Mouse (Mus musculus) spleen, postnatal 4 days (tissue): ENCODE measurements at regions not wholly inside any gene's neighbourhood (a gene's known extent, or its start where the extent isn't known, plus 50 kb on each side); places are given as distances from the start of the nearest gene placed in this dataset.
A peak's percentile ranks its signal among the peaks of the same experiment; 100 is the strongest.

Experiments used
- DNase-seq, 2 experiments: peaks; one replicate each; pipeline ENCODE4 v3.0.0; 2022; ENCODE audit warnings: low spot score in 2 of 2

GRCm38 (mm10) chr10:97248522-97248921 is 230.9 kb upstream of the Dcn start:
- no peak for DNase-seq

- no peak for DNase-seq
These were observed 229.6 kb upstream of the Dcn start for GRCm38 (mm10) chr10:97249760-97250159.

DNA sequence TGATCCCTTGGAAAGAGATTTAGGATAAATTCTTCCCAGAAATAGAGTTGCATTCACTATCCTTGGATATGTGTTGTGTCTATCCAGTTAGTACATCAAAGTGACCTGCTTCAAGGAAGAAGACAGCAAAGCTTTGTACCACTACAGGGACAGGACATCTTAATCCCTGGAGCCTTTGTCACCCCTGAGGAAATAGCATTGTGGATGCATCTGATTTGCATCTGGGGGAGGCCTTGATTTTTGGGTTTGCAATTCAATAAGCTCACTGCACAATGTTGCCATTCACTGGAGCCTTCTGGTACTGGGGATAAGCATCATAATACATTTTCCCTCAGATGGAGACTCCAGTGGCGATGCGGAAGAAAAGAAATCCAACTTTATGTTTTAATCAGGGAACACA is 229.2 kb upstream of the Dcn start:
- DNase-seq, result no peak

DNA sequence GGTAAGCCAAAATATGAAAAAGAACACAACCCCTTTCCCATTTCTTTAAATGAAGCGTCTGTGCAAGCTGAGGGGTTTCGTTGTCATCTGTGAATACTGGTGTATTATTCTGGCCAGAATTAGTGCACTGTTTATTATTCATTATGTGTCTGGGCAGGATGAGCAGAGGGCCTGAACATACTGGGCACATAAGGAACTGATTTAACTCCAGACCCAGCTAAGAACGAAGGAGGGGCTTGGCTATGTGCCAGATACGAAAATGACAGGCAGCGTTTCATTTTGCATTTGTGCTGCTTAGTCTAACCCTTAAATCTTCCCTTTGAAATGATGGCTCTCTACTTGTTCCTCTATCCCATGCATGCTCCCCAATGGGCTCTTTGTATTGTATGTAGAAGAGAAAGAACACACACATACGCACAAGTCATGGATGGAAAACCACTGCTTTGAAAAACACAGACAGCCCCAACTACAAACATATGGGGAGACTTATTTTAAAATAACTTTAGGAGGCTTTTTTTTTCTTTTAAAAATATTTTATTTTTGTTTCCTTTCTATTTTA is 213.4 kb upstream of the Dcn start:
- DNase-seq, result no peak

DNA sequence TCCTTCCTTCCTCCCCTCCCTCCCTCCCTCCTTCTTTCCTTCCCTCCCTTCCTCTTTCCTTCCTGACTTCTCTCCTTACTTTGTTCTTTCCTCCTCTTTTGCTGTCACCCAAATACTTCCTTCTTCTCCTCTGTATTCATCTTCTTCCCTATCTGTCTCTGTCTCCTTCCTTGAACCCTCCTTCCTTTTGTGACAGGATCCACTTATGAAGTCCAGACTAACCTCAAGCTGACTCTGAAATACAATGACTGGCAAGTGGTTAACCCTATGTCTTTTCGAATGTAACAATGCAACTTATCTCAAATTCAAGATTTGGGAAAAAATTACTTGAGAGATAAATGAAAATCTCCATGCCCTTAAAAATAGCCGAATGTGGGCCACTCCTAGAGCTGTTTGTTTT is 197.0 kb upstream of the Dcn start:
- no peak for DNase-seq

- no peak for DNase-seq
These were observed 196.4 kb upstream of the Dcn start for GRCm38 (mm10) chr10:97282841-97283496.

GRCm38 (mm10) chr10:97304791-97305355 is 174.5 kb upstream of the Dcn start:
- DNase-seq, result no peak

DNA sequence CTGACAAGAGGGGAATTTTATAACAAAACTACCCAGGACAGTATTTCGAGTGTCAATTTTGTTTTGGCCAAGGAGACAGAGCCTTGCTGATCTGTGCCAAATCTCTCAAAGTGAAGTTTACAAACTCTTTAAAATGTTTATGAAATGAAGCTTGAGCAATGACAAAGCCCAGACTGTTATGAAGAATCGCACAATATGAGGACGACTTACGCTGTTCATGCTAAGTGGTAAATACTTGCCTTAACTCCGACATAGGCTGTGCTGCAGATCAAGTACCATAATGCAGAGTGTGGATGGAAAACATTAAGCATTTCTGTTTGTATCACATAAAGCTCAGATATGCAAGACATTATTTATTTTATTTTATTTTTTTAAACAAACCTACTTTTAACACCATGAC is 169.8 kb upstream of the Dcn start:
- no peak for DNase-seq

DNA sequence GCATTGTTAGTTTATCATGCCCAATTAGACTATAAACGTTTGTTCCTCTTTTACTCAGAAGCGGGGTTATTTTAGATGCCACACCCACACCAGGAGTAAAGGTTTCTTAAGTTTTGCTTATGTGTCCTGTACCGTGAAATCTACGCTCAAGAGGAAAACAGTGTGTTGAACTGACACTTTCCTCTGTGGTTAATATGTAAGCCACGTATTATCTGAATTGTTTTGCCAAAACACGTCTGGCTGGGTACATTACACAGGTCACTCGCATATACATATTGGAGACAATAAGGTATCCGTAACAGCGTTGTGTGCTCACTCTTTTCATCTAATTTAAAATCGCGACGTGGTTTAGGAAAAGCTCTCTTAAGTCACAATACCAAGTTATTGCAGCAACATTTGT is 166.9 kb upstream of the Dcn start:
- DNase-seq, result no peak

DNA sequence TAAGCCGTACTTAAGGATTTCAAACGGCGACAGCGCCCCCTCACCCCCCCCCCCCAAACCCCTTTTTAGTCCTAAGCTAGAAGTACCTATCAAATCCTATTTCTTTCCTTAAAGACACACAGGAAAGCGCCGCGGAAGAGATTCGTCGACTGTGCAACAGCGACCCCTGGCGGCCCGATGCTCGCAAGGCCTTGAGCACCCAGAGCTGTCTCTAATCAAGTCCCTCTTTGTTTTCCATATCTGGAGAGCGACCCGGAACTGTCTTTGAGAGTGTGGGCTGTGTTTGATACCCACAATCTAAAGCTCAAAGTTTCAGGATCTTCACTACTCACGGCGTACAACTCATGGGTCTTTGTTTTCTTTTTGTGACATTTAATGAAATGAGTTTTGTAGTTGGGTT is 166.4 kb upstream of the Dcn start:
- peak; percentile 85 to 96 for DNase-seq

DNA sequence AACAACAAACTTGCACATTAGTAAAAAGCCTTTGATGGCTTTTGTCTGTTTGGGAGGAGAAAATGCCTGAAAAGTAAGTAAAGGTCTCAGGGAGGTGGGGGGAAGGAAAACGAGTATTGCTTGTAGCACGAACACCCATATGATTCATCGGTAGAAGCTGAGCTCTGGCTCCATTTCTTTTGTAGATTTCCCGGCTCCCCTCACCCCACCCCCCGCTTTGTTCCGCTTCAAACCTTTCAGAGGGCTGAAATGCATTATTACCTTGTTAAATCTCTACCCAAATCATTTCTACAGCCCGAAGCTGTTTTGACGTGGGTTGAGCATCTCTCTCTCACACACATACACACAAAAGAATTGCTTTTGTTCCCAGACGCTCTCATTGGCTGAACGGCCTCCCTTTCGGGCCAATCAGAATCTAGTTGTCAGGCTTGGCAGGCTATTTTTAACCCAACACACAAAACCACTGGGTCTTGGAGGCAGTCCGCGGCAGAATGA is 166.0 kb upstream of the Dcn start:
- DNase-seq, result peak; percentile 72 to 75

DNA sequence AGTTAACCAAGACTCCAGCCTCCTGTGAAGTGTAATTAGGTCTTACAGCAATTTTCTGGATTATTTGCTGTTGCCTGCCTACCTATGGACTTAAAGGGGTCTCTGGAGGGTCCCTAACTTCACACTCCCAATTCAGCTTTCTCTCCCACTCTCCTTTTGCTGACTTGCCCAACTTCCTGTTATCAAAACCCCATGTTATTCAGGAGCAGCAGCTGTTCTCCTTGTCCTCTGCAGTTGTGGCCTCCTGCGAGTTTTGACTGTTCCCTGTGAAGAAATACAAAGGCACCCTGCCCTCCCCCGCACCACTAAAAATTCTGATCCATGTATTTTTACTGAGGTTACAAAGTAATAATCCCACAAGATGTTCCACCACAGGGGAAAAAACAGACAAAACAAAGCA is 146.8 kb upstream of the Dcn start:
- no peak for DNase-seq

DNA sequence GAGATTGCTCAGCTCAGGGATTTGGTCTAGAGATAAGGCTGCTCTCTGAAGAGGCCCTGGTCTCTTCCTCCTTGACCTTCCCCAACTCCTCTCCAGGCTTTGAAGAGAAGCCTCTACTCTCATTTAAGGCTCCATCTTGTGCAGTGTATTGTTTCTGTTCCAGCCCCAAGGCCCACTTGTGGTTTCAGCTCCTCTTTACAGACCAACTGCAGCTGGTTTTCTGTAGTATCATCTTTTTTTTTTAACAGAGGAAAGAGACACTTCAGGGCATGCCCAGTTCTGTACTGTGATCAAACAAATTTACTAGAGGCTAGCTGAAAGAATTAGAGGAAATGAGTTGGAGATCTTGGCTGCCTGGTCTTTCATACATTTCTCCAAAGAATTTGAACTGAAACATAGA is 145.4 kb upstream of the Dcn start:
- DNase-seq, result no peak

GRCm38 (mm10) chr10:97334606-97335150 is 144.7 kb upstream of the Dcn start:
- DNase-seq, result no peak

DNA sequence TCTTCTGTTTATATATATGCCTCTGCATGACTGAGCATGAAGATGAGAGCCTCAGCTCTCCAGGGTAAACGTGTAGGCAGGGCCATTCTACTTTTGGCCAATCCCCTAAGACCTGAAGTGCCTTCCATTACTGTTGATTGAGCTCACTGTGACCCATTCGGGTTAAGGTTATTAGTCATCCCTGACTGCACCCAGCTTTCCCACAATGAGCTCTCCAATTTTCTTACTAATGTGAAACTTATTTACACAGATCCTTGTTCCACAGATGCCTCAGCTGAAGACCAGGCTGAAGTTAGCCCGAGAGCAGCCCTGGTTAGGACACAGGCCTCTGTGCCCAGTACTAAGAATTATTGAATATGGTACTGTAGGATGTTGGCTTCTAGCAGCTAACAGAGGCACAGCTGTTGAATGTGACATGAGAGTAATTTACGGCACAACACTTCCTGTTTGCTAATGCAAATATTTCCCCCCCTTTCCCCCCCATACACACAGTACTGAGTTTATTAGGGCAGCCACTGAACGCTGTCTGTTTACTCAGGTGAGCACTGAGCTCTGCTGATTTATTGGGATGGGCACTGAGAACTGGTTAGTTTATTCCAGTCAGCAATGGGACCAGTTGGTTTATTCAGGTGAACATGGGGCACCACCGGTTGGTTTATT is 141.2 kb upstream of the Dcn start:
- no peak for DNase-seq

DNA sequence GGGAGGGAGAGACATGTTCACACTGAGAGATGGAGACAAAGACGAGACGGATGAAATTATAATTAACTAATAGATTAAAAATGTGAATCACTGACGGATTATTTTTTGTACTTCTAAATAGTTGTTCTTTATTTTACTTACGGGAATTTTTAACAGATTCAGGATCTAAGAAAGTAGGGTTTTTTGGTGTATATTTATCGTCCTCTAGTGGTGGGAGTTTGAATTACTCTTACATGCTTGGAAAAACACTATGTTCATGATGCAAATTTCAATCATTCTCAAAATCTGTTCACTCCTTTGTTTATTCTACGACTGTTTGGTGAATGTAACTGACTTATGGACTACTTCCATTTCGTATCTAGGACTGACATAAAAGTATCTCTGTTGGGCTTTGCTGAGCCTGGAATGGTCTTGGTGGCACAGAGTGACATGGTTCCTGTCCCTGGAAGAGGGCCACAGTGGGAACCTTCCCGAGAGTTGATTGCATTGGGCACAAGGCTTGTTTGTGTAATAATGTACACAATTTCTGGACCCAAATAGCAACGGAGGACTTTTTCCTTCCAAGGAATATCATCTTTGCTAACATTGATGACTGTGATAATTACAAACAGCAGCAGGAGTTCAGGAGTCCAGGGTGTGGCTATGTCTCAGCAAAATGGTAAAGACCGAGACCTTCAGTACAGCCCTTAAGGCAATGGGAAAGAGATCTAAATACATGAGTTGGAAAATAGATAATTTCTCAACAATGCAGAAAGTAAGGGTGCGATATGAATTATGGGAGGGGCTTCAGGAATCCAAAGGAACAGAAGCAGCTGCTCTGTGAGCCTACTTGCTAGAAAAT is 139.3 kb upstream of the Dcn start:
- no peak for DNase-seq

- DNase-seq, result peak; percentile 44 to 75
These were observed 134.1 kb upstream of the Dcn start for GRCm38 (mm10) chr10:97345347-97345746.

GRCm38 (mm10) chr10:97346949-97347348 is 132.5 kb upstream of the Dcn start:
- DNase-seq, result no peak

- DNase-seq, result no peak
These were observed 110.8 kb upstream of the Dcn start for GRCm38 (mm10) chr10:97368625-97369024.

- peak in 1 of 2 experiments; percentile 61 for DNase-seq
These were observed 103.6 kb upstream of the Dcn start for GRCm38 (mm10) chr10:97375824-97376223.

DNA sequence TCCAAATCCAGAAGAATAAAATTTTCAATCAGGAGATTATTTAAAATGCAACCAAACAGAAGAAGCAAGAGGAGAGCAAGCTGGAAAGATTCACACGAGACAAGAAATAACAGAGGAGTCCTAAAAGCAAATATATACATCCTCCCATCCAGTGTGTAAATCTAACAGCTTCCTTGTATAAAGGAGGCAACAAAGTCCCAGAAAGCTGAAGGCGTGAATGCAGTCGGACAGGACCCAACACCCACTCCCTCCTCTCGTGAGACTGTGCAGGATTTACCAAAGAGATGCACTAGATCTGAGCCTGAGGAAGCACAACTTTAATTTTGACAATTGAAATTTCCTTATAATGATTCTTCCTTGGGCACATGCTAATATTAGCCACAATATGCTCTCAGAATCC is 103.0 kb upstream of the Dcn start:
- DNase-seq, result no peak

DNA sequence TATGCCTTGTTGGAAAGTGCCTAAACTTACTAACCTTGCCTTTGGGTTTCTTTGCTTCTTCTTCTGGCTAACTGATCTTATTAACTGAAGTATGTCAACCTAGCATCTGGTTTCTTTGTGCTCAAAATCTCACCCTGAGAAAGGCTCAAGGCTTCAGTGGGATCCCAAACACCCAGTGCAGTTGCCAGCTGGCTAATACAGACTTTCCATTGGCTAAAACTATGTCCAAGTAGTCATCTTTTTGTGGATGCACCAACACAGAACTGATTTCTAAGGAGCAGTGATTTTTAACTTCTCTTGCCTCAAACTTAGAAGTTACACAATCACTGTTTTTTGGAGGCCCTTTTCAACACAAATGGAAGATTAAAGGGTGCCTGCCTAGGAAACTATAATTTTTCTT is 97.8 kb upstream of the Dcn start:
- no peak for DNase-seq
